Mouse (Mus musculus) C2C12 (cell line): ENCODE data around the gene Rhou.
A peak's percentile ranks its signal among the peaks of the same experiment; 100 is the strongest.

Experiments
- CTCF ChIP-seq: IDR thresholded peaks from one replicate; pipeline ENCODE4 v1.5.1; 2011; ENCODE audit not compliant: control insufficient read depth, insufficient read depth, insufficient read length
- MAX ChIP-seq: IDR thresholded peaks from one replicate; pipeline ENCODE4 v1.6.1; 2011; ENCODE audit warnings: mild to moderate bottlenecking, control low read depth
- MYOG ChIP-seq: IDR thresholded peaks from one replicate; pipeline ENCODE4 v1.6.1; 2011; ENCODE audit not compliant: control insufficient read depth, insufficient read length; ENCODE audit errors: extremely low read depth
- USF1 ChIP-seq: IDR thresholded peaks from one replicate; pipeline ENCODE4 v1.6.1; 2011; ENCODE audit warnings: low read depth, mild to moderate bottlenecking, control low read depth, moderate library complexity

- TF ChIP-seq CTCF (no peak), MAX (peak; percentile 36), MYOG (no peak), USF1 (no peak)
Measured at GRCm38 (mm10) chr8:123670766-123671165, 17.0 kb downstream of the Rhou start.
